Mouse (Mus musculus): Measurements from ENCODE around the gene Vstm5.

- TF ChIP-seq CTCF (IDR thresholded peaks at IDR 0.05; ENCODE audit: low read depth, low read length) (no peak), GATA1 (IDR thresholded peaks at IDR 0.05; ENCODE audit: borderline replicate concordance, low read length) (no peak), POLR2AphosphoS5 (IDR thresholded peaks at IDR 0.05; ENCODE audit: insufficient replicate concordance, low read depth, low read length) (no peak)
These were observed 15.7 kb downstream of the Vstm5 start for GRCm38 (mm10) chr9:15254501-15254900.
